Mouse (Mus musculus): ENCODE results near the gene Cd47. TPM values are rescaled to one million over a fixed set of nuclear protein-coding genes. Genes with fewer than 3 reads are reported as not detected.

The Cd47 gene
- polyA plus RNA-seq, 1 experiment from 2014 or later = 286 TPM

DNA sequence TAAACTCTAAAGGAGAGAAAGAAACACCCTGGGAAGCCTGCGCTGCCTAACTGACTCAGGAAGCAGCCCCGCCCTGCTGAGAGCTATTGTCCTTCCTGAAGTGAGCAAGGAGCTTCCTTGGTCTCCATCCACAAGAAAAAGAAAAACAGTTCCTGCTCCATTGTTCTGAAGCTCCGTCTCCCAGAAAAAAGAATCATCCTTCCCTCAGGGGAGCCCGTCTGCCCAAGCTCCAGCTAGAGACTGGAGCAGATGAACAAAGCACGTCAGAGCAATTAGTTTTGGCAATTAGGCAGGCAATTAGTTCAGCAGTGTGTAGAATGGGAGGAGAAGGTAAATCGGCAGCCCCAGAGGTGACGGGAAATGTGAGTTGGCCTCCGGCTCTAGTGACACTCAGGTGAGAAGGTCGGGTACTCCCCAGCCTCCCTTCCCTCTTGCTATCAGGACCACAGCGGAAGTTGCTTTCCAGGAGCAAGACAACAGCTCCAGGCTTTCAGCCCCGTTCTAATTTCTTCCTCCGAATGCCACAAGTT is 3.7 kb downstream of the Cd47 start:
- Histone ChIP-seq H3K27ac (ENCODE audit: low read depth) (peak overlapping the region; percentile 83), H3K9ac (replicated peaks) (peak overlapping the region; percentile 67), H3K4me2 (ENCODE audit: low read depth, low read length) (peak overlapping the region; percentile 76), H3K9me3 (ENCODE audit: low read length) (no peaks in the 10 kb centered on the region), H3K4me1 (ENCODE audit: insufficient read depth) (peaks cover 67% of the 10 kb centered on the region), H3K36me3 (replicated peaks; ENCODE audit: insufficient read depth, low read length) (no peaks in the 10 kb centered on the region), H3K27me3 (ENCODE audit: insufficient read depth, low read length) (no peaks in the 10 kb centered on the region), H3K4me3 (ENCODE audit: low read depth, low read length) (peak overlapping the region; percentile 33)
- WGBS (ENCODE audit: insufficient replicate concordance) = 5% methylated on average over 12 of the region's 12 CpGs
- DNase-seq (no peak), ATAC-seq (no peak)
- TF ChIP-seq EP300 (IDR thresholded peaks at IDR 0.05; ENCODE audit: low read depth) (no peak), CTCF (IDR thresholded peaks at IDR 0.05; ENCODE audit: low read depth) (no peak)

DNA sequence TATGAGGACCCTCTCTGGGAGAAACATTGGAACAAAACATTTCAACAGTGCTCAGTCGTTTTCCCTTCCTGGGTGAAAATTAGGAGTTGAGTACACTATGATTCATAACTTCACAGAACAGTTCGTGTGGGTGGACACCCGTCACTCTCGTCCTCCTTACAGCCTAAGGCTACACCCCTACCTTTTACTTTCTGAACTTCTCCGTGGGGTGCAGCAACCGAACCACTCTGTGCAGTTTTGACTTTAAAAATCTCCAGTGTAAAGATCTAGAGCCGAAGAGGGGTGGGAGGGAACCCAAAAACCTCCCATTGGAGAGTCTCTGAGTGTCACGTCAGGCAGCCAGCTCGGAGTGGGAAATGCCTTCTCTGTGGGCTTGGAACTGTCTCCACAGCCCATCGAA is 6.6 kb downstream of the Cd47 start:
- DNase-seq (no peak), ATAC-seq (no peak)
- 81% methylated on average over 10 of the region's 10 CpGs for WGBS (ENCODE audit: insufficient replicate concordance)
- no peak overlapping the region for H3K4me2 ChIP-seq (ENCODE audit: low read depth, low read length)
- H3K9me3 ChIP-seq (ENCODE audit: low read length) = no peaks in the 10 kb centered on the region
- H3K27ac ChIP-seq (ENCODE audit: low read depth) = no peak overlapping the region
- no peaks in the 10 kb centered on the region for H3K36me3 ChIP-seq (replicated peaks; ENCODE audit: insufficient read depth, low read length)
- TF ChIP-seq EP300 (IDR thresholded peaks at IDR 0.05; ENCODE audit: low read depth) (no peak), CTCF (IDR thresholded peaks at IDR 0.05; ENCODE audit: low read depth) (no peak)
- no peak overlapping the region for H3K4me3 ChIP-seq (ENCODE audit: low read depth, low read length)
- no peaks in the 10 kb centered on the region for H3K27me3 ChIP-seq (ENCODE audit: insufficient read depth, low read length)
- H3K4me1 ChIP-seq (ENCODE audit: insufficient read depth) = peaks cover 40% of the 10 kb centered on the region
- H3K9ac ChIP-seq (replicated peaks) = 0 out of 2 replicates have a peak overlapping the region, but pooled peaks have one; percentile 4

GRCm38 (mm10) chr16:49807419-49807841 is 7.1 kb downstream of the Cd47 start:
- Histone ChIP-seq H3K9me3 (ENCODE audit: low read length) (no peaks in the 10 kb centered on the region), H3K4me3 (ENCODE audit: low read depth, low read length) (no peak overlapping the region), H3K4me2 (ENCODE audit: low read depth, low read length) (no peak overlapping the region; the same call in 1 of the 2 replicates), H3K27me3 (ENCODE audit: insufficient read depth, low read length) (no peaks in the 10 kb centered on the region), H3K27ac (ENCODE audit: low read depth) (no peak overlapping the region), H3K4me1 (ENCODE audit: insufficient read depth) (peaks cover 34% of the 10 kb centered on the region), H3K9ac (replicated peaks) (no peak overlapping the region), H3K36me3 (replicated peaks; ENCODE audit: insufficient read depth, low read length) (no peaks in the 10 kb centered on the region)
- no peak for DNase-seq
- TF ChIP-seq CTCF (IDR thresholded peaks at IDR 0.05; ENCODE audit: low read depth) (no peak), EP300 (IDR thresholded peaks at IDR 0.05; ENCODE audit: low read depth) (peak; percentile 63)
- ATAC-seq = peak; percentile 63
- WGBS (ENCODE audit: insufficient replicate concordance) = 47% methylated on average over 7 of the region's 7 CpGs

DNA sequence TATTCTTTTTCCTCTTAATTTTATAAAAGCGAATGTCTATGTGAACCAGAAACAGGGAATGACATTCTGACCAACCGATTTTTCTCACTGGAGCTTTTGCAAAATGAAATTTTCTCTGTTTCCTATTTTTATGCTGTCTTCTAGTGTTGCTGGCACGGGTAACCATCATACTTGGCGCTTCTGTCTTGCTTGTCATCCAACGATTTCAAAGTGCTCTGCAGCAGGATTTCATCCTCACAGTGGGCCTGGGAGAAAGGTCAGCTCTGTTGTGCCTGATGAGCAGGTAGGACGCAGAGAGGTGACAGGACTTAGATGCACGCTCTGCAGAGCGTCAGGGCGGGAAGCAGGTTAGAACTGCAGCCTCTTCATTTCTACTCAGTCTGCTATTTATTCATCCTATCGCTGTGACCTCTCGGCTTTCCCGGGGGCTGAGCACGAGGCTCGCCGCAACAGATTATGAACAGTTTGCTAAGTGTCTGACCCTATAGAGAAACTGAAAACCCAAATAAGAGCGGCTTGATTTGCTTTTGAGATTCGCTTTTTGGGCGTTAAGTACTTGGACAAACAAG is 7.6 kb downstream of the Cd47 start:
- Histone ChIP-seq H3K9me3 (ENCODE audit: low read length) (no peaks in the 10 kb centered on the region), H3K4me1 (ENCODE audit: insufficient read depth) (peaks cover 33% of the 10 kb centered on the region), H3K9ac (replicated peaks) (no peak overlapping the region), H3K4me2 (ENCODE audit: low read depth, low read length) (peak overlapping the region; percentile 13), H3K27ac (ENCODE audit: low read depth) (no peak overlapping the region), H3K4me3 (ENCODE audit: low read depth, low read length) (no peak overlapping the region), H3K36me3 (replicated peaks; ENCODE audit: insufficient read depth, low read length) (no peaks in the 10 kb centered on the region), H3K27me3 (ENCODE audit: insufficient read depth, low read length) (no peaks in the 10 kb centered on the region)
- DNase-seq (no peak), ATAC-seq (no peak)
- 74% methylated on average over 18 of the region's 18 CpGs for WGBS (ENCODE audit: insufficient replicate concordance)
- TF ChIP-seq EP300 (IDR thresholded peaks at IDR 0.05; ENCODE audit: low read depth) (no peak; the same call in 1 of the 2 replicates), CTCF (IDR thresholded peaks at IDR 0.05; ENCODE audit: low read depth) (no peak)

DNA sequence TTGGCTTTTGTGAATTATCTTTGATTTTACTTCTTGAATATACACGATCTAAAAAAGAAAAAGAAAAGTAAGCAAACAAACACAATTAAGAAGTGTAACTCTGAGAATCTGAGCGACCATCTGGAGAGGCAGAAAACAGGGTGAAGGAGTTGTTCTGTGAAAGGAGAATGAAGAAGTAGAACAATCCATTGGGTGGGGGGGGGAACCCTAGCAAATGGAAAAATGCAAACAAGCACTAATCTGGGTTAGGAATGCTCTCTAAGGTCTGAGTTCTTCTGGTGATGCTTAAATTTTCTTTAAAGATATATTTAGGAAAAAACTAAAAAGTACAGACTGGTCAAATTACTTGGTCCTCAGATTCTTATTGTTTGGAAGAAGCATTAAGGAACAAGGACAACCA is 11.6 kb downstream of the Cd47 start:
- no peak for TF ChIP-seq EP300 (IDR thresholded peaks at IDR 0.05; ENCODE audit: low read depth)
- no peak for TF ChIP-seq CTCF (IDR thresholded peaks at IDR 0.05; ENCODE audit: low read depth)
- 70% methylated on average over 2 of the region's 2 CpGs for WGBS (ENCODE audit: insufficient replicate concordance)
- DNase-seq (no peak), ATAC-seq (no peak)
- Histone ChIP-seq H3K4me2 (ENCODE audit: low read depth, low read length) (no peak overlapping the region), H3K4me1 (ENCODE audit: insufficient read depth) (peaks cover 12% of the 10 kb centered on the region; the same call in 1 of the 2 replicates), H3K4me3 (ENCODE audit: low read depth, low read length) (no peak overlapping the region), H3K27ac (ENCODE audit: low read depth) (no peak overlapping the region), H3K27me3 (ENCODE audit: insufficient read depth, low read length) (no peaks in the 10 kb centered on the region), H3K9me3 (ENCODE audit: low read length) (no peaks in the 10 kb centered on the region), H3K9ac (replicated peaks) (no peak overlapping the region), H3K36me3 (replicated peaks; ENCODE audit: insufficient read depth, low read length) (no peaks in the 10 kb centered on the region)

GRCm38 (mm10) chr16:49812821-49813616 is 12.7 kb downstream of the Cd47 start:
- Histone ChIP-seq H3K27ac (ENCODE audit: low read depth) (no peak overlapping the region), H3K36me3 (replicated peaks; ENCODE audit: insufficient read depth, low read length) (no peaks in the 10 kb centered on the region), H3K9me3 (ENCODE audit: low read length) (no peaks in the 10 kb centered on the region), H3K4me1 (ENCODE audit: insufficient read depth) (peaks cover 6% of the 10 kb centered on the region), H3K9ac (replicated peaks) (no peak overlapping the region), H3K4me2 (ENCODE audit: low read depth, low read length) (no peak overlapping the region), H3K27me3 (ENCODE audit: insufficient read depth, low read length) (no peaks in the 10 kb centered on the region), H3K4me3 (ENCODE audit: low read depth, low read length) (no peak overlapping the region)
- DNase-seq (no peak), ATAC-seq (no peak)
- TF ChIP-seq CTCF (IDR thresholded peaks at IDR 0.05; ENCODE audit: low read depth) = no peak
- WGBS (ENCODE audit: insufficient replicate concordance) = 87% methylated on average over 10 of the region's 10 CpGs

Measured in liver, postnatal 0 days (tissue).